Mouse (Mus musculus) small intestine, adult 2 months (tissue): ENCODE data around the gene Nt5c3.

ENCODE experiments used
- CTCF ChIP-seq: fragments of 200-500 bp; IDR thresholded peaks from 2 replicates; pipeline ENCODE4 v1.5.1; 2012; ENCODE audit warnings: low read depth, mild to moderate bottlenecking, control low read depth, inconsistent platforms, low read length, moderate library complexity, mixed read lengths; ENCODE audit not compliant: insufficient replicate concordance, insufficient read length; ENCODE audit errors: extremely low read depth
- POLR2A ChIP-seq: fragments of 200-500 bp; IDR thresholded peaks from 2 replicates; pipeline ENCODE4 v1.6.1; 2012; ENCODE audit warnings: low read depth, mild to moderate bottlenecking, control low read depth, inconsistent platforms, low read length, moderate library complexity

DNA sequence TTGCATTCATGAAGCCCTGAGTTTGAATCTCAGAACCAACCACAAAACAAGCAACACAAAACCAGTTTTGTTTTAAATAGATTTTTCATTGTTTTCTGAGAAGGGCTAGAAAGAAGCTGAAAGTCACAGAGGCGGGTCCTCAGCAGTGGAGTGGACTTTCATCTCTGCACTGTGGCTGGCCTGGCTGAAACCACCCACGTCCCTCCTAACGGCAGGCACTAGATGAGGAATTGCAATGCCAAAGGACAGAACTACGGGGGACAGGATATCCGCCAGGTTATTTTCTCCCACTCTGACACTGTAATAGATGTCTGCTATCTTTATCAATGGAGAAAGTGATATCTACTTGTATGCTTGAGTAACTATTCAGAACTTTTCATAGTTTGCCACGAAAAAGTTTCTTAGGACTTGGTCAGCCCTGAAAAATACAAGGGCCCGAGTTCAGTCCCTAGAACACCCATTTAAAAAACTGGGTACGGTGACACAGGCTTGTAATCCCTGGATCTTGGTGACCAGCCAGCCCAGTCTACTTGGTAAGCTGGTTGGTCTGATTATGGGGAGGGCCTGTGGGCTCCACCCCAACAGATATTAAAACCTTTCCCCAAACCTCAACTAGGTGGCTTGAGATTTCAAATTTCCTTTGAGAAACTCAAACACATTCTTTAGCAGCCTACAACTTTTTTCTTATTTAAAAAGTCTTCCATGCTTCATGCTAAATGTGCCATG lies 17.4 kb downstream of the Nt5c3 start:
- TF ChIP-seq CTCF (no peak), POLR2A (no peak)
